Mouse (Mus musculus) spleen, adult 2 months (tissue): ENCODE measurements around the gene Cd200r4. TPM values are rescaled to one million over a fixed set of nuclear protein-coding genes. Genes with fewer than 3 reads are reported as not detected.

Experiments
- DNase-seq, 2 experiments: peaks; one replicate each; pipeline versions ENCODE4 v3.0.0 to v3.0.0-alpha.2; 2012 to 2021; ENCODE audit warnings: low spot score in 2 of 2, low read depth in 1 of 2
- H3K27ac ChIP-seq: fragments of 200-500 bp; 2 replicates; pipeline ENCODE4 v1.5.1; 2012; ENCODE audit warnings: low read length, inconsistent platforms; ENCODE audit not compliant: insufficient read depth
- H3K27me3 ChIP-seq: fragments of 200-500 bp; 2 replicates; pipeline ENCODE4 v1.6.1; 2012; ENCODE audit warnings: mild to moderate bottlenecking, moderate library complexity, low read length, inconsistent platforms; ENCODE audit not compliant: control insufficient read depth, insufficient read depth
- H3K36me3 ChIP-seq: fragments of 200-500 bp; 2 replicates; pipeline ENCODE4 v1.6.1; 2012; ENCODE audit warnings: mild to moderate bottlenecking, low read length, inconsistent platforms; ENCODE audit not compliant: control insufficient read depth, insufficient read depth
- H3K4me1 ChIP-seq: fragments of 200-500 bp; 2 replicates; pipeline ENCODE4 v1.6.1; 2011; ENCODE audit warnings: inconsistent platforms; ENCODE audit not compliant: control insufficient read depth, insufficient read depth, insufficient read length
- H3K4me3 ChIP-seq: fragments of 200-500 bp; 2 replicates; pipeline ENCODE4 v1.5.1; 2011; ENCODE audit warnings: mild to moderate bottlenecking, inconsistent platforms; ENCODE audit not compliant: insufficient read depth, insufficient read length; ENCODE audit errors: extremely low read depth
- CTCF ChIP-seq: fragments of 200-500 bp; IDR thresholded peaks from 2 replicates; pipeline ENCODE4 v1.5.1; 2011; ENCODE audit warnings: mild to moderate bottlenecking, inconsistent platforms; ENCODE audit not compliant: insufficient read depth, insufficient read length, insufficient replicate concordance; ENCODE audit errors: extremely low read depth
- POLR2A ChIP-seq: fragments of 200-500 bp; IDR thresholded peaks from 2 replicates; pipeline ENCODE4 v1.6.1; 2011; ENCODE audit warnings: low read depth, low read length, inconsistent platforms
- WGBS: fragments of 180-500 bp; shearing (Covaris S2); methylation state at CpG from one replicate; pipeline ENCODE4 v1.1.7; 2018; 5-methylcytosine and 5-hydroxymethylcytosine counted together
- polyA plus RNA-seq: library from polyadenylated mRNA; depleted of rRNA; stranded (reverse); fragments of >200 nt; gene quantifications from 2 replicates; pipeline ENCODE4 v1.2.3, GENCODE M21; 2012; rRNA removed

Cd200r4 gene
- polyA plus RNA-seq = 1.2 TPM in 2 replicates

DNA sequence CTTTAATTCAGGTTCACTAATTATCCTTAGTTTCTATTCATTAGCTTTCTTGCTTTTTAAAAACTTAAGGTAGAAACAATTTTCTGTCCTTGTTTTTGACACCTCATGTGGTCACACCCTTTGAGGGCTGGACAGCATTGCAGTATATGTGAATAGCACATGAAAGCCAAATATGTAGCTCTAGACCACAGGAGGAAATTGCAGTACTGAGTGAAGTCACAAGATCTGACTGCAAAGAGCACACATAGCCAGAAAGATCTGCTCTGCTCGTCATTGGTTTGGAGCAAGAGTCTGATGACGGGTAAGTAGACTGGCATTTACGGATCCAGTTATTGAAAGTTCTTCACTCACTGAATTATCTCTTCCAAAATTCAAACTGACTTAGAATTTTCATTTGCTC, at the start of gene Cd200r4:
Gene Cd200r4, plus strand, starts transcription at position 190 of the 400 bp plus-strand sequence.
- Histone ChIP-seq H3K36me3 (no peaks in the 10 kb centered on the region), H3K4me3 (no peak within 1 kb of the TSS), H3K27ac (no peak within 1 kb of the TSS), H3K4me1 (peaks cover 3% of the 10 kb centered on the region; the same call in 1 of the 2 replicates), H3K27me3 (no peaks in the 10 kb centered on the region)
- DNase-seq = peak in 1 of 2 experiments; percentile 19
- WGBS = 64% methylated on average over 3 of the region's 3 CpGs
- TF ChIP-seq POLR2A = no peak
- no peak for TF ChIP-seq CTCF

DNA sequence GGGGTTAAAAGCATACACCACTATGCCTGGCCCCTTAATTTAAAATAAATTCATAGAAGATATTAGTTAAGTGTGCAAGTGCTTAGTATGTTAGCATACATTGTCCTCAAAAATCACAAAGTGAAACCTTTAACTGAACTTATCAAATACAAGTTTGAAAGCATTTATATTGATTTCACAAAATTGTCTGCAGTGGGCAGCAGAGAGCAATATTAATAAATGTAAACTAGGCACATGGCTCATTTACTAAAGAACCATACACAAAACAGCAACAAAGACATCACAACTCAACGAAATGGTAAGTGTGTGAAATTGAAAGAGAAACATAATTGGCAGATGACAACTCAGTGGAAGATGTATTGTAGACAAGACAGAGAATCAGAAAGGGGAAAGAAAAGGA, 49.7 kb upstream of the Cd200r4 start:
- no peak overlapping the region for H3K4me3 ChIP-seq
- H3K27ac ChIP-seq = no peak overlapping the region
- H3K4me1 ChIP-seq = no peaks in the 10 kb centered on the region
- H3K36me3 ChIP-seq = no peaks in the 10 kb centered on the region
- H3K27me3 ChIP-seq = no peaks in the 10 kb centered on the region
- WGBS = 5% methylated on average over 1 of the region's 1 CpGs
- no peak for DNase-seq
- TF ChIP-seq POLR2A (no peak), CTCF (no peak)

DNA sequence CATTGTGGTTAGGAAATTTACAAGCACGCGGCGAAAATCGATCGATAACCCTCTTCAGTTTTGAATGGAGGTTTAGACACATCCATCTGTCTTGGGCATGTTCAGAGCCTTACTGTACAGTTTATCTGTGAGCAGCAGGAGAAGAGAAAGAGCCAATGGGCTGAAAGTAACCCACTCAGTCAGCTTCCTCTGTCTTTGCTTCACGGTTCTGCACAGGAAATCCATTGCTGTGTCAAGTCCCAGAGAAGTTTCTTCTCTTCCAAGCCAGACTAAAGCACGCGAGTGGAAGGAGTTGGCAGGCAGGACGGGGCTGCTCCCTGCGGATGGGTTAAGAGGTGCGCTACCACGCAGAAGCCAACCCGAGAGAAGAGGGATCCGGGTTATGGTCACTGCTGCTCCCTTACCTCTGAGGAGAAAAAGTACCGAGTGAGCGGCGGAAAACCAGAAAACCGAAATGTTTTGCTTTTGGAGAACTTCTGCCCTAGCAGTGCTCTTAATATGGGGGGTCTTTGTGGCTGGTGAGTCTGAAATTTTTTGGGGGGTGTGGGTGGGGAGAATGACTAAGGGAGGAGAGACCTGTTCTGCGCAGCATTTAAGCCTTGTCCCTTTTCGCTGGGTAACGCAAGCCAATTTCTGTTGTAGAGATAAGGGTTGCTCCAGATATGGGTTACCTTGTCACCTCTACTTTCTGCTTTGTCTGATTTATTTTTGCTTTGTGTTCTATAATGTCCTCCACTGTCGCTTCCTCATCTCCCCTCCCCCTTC, 45.8 kb upstream of the Cd200r4 start, which contains the start of gene Cd200r1:
Gene Cd200r1, plus strand, starts transcription at position 182 of the 765 bp plus-strand sequence.
- Histone ChIP-seq H3K27ac (peak within 1 kb of the TSS; percentile 49), H3K27me3 (no peaks in the 10 kb centered on the region), H3K36me3 (no peaks in the 10 kb centered on the region), H3K4me3 (peak within 1 kb of the TSS; percentile 64), H3K4me1 (no peaks in the 10 kb centered on the region)
- 5% methylated on average over 22 of the region's 22 CpGs for WGBS
- TF ChIP-seq POLR2A (no peak), CTCF (no peak)
- DNase-seq = no peak

DNA sequence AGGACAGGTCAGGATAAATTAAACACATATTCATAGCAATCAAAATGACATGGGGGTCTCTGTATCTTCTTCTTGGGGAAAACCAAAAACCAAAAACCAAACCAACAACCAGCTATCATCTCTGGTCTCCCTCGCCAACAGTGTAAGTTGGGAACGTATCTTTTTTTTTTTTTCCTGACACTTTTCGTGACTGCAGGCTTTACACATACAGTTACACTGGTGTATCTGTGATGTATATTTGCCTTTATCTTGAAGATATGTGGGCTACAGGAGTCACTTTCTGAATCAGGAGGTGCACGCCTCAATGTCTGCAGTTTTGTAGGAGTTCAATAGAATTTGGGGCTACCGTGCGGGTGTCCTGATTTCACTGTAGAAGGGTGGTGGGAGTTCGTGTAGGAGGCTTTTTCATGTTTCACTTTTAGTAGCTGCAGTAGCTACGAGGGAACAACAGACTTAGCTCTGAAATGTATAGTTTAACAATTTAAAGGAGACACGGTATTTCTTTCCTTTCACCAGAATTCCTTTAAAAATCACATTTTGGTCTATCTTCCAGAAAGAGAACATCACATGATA, 45.1 kb upstream of the Cd200r4 start:
- Histone ChIP-seq H3K4me3 (peak overlapping the region; percentile 64), H3K27me3 (no peaks in the 10 kb centered on the region), H3K36me3 (no peaks in the 10 kb centered on the region), H3K4me1 (no peaks in the 10 kb centered on the region), H3K27ac (no peak overlapping the region)
- WGBS = 12% methylated on average over 9 of the region's 9 CpGs
- TF ChIP-seq CTCF (no peak), POLR2A (no peak)
- no peak for DNase-seq

DNA sequence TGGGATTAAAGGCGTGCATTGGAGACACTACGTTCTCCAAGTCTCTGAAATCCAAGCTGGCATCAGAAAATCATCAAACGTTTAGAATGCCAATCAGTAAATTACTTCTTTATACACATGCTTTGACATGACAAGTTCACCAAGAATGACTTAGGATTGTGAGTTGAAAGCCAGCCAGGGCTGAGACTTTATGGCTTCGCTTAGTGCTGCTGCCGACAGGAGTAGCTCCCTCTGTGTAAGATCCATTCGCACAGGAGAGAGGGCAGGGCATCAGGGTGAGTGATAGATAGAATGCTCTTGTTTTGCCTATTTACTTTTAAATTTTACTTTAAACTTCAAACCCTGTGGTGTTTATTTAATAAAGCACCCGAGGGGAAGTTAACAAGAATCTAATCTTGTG, 44.0 kb upstream of the Cd200r4 start:
- DNase-seq = no peak
- 59% methylated on average over 7 of the region's 7 CpGs for WGBS
- Histone ChIP-seq H3K27ac (no peak overlapping the region), H3K4me1 (no peaks in the 10 kb centered on the region), H3K4me3 (no peak overlapping the region; the same call in 1 of the 2 replicates), H3K27me3 (no peaks in the 10 kb centered on the region), H3K36me3 (no peaks in the 10 kb centered on the region)
- TF ChIP-seq POLR2A = no peak

DNA sequence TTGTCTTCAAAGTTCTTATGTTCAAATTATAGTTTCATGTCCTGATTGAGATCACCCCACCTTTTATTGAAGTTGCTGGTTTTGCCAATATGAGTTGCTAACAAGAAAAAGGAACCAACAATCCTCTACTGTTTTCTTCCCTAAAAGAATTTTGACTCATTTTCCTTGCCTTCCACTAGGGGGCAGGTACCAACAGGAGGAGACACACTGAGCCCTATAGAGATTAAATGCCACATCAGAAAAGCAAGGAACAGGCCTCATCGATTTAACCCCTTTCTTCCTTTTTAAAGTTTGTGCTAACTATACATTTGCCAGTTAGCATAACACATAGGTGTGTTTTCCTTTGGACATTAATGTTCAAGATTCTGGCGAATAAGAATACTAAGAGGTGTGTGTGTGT, 43.6 kb upstream of the Cd200r4 start:
- 27% methylated on average over 2 of the region's 2 CpGs for WGBS
- DNase-seq = peak in 1 of 2 experiments; percentile 29
- no peaks in the 10 kb centered on the region for H3K4me1 ChIP-seq
- TF ChIP-seq POLR2A = no peak
- TF ChIP-seq CTCF = 0 out of 2 replicates have a peak, but pooled peaks have one; percentile 4
- H3K27me3 ChIP-seq = no peaks in the 10 kb centered on the region
- H3K27ac ChIP-seq = no peak overlapping the region
- no peaks in the 10 kb centered on the region for H3K36me3 ChIP-seq
- no peak overlapping the region for H3K4me3 ChIP-seq

DNA sequence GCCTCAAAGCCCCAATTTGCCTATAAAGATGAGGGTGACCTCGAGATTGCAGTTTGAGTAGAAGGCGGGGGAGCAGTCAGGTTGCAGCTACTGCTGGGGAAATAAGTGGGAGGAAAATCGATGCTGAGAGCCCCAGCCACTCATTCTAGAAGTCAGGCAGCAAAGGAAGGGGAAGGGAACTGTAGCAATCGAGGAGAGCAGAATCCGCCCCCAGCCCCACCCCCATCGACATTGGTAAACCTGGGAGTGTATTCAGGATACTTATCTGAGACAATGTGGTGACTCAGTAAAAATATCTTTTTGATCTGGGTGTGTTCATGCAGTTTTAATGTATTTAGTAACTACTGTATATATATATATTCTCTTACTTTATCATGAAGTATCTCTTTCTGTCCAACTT, 39.0 kb upstream of the Cd200r4 start:
- TF ChIP-seq POLR2A (no peak), CTCF (no peak)
- H3K4me1 ChIP-seq = no peaks in the 10 kb centered on the region
- WGBS = 40% methylated on average over 6 of the region's 6 CpGs
- H3K36me3 ChIP-seq = no peaks in the 10 kb centered on the region
- DNase-seq = no peak
- H3K27me3 ChIP-seq = no peaks in the 10 kb centered on the region
- H3K4me3 ChIP-seq = no peak overlapping the region
- no peak overlapping the region for H3K27ac ChIP-seq
